Mouse (Mus musculus) E14TG2a.4 (cell line): ENCODE results near the gene Arl4d.

Source experiments
- CTCF ChIP-seq: conservative IDR thresholded peaks from 2 replicates; pipeline ENCODE4 v1.5.1; 2014; ENCODE audit warnings: low read length
- POU5F1 ChIP-seq: IDR thresholded peaks from 2 replicates; pipeline ENCODE4 v1.6.1; 2014; ENCODE audit warnings: low read length, borderline replicate concordance

DNA sequence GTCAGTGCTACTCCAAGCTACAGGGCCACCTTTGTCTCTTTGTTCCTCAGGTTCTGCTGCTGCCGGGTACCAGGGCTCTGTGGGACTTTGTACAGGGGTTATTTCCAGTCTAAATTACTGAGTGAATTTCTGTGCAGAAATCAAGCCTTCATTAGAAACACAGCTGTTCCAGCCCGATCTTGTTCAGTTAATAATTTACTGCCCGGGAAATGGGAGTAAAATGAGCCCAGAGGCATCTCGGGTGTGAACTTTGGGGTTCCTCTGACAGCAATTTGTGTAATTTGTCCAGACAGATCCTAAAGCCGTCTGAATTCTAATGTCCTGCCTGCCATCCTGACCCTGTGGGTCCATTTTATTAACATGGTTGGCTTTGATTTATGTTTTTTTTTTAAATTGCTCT is 38.7 kb downstream of the Arl4d start:
- TF ChIP-seq CTCF (no peak), POU5F1 (no peak)
